ENCODE assay signal across 7 mouse cellular contexts in the genomic region with DNA sequence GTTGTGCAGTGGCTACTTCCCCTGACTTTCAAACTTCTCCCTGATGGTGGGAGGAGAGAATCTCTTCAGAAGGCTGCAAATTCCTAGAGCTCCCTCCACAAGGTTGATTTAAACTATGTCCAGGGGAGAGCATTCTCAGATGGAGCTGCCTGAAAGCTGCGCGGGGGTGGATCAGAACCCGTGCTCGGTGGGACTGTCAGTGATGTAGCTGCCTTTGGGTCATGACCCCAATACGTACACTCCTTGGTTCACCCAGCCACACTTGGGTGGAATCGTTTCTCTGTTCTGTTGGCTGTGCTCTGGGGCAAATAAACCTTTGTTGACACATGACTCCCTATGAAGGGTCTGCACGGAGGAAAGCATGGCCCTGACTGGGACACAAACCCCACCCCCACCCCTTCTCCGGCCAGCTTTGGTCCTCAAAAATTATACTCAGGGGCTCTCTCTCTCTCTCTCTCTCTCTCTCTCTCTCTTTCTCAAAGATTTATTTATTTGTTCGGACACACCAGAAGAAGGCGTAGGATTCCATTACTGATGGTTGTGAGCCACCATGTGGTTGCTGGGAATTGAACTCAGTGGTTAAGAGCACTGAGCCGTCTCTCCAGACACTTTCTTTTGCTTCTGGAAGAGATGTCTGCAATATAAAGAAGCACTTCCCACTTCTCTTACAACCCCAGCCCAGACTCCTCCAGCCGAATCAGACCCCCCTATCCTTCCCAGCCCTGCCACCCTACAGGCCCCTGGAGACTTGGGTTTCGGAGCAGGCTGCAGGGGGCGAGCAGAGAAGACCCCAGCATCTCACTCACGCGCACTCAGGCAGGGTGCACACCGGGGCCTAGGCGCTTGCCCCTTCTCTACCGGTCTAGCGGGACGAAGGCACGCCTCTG. TPM values are rescaled to one million over a fixed set of nuclear protein-coding genes. Genes with fewer than 3 reads are reported as not detected.
DNase-seq lines count a peak whose midpoint lies in the region; ATAC-seq and TF ChIP-seq lines count a peak whose summit lies in the region.

No protein-coding gene starts in this region.

- intact Hi-C loops in gastrocnemius, postnatal 36 days (cut with DNase I), result no loop called here

- H3K9ac ChIP-seq in forebrain, embryonic 11.5 days (ENCODE audit: low read length), result peak overlapping the region; percentile 81
- peak overlapping the region; percentile 72 for H3K9ac ChIP-seq in limb, embryonic 14.5 days (ENCODE audit: low read depth, low read length, severe bottlenecking)

- H3K27me3 ChIP-seq in forebrain, embryonic 11.5 days (ENCODE audit: control insufficient read depth, insufficient read depth, low read length), result no peaks in the 10 kb centered on the region
- no peaks in the 10 kb centered on the region for H3K27me3 ChIP-seq in limb, embryonic 14.5 days (ENCODE audit: control insufficient read depth, insufficient read depth, low read length)
- H3K27me3 ChIP-seq in splenic B cell, adult 2 months (ENCODE audit: control insufficient read depth, insufficient read depth, low read length, poor library complexity, severe bottlenecking), result no peaks in the 10 kb centered on the region

- WGBS in forebrain, embryonic 11.5 days, result 10% methylated on average over 22 of the region's 22 CpGs
- 7% methylated on average over 22 of the region's 22 CpGs for WGBS in limb, embryonic 14.5 days

- H3K4me3 ChIP-seq in forebrain, embryonic 11.5 days (ENCODE audit: low read depth, low read length), result peak overlapping the region; percentile 83
- peak overlapping the region; percentile 76 for H3K4me3 ChIP-seq in limb, embryonic 14.5 days (replicated peaks; ENCODE audit: low read length)

- H3K4me2 ChIP-seq in forebrain, embryonic 11.5 days (ENCODE audit: low read depth, low read length, severe bottlenecking), result peak overlapping the region; percentile 70
- H3K4me2 ChIP-seq in limb, embryonic 14.5 days (replicated peaks; ENCODE audit: low read depth, low read length, severe bottlenecking), result peak overlapping the region; percentile 67

- H3K36me3 ChIP-seq in forebrain, embryonic 11.5 days (ENCODE audit: control insufficient read depth, insufficient read depth, low read length), result peaks cover 8% of the 10 kb centered on the region; the same call in 1 of the 2 replicates
- H3K36me3 ChIP-seq in limb, embryonic 14.5 days (ENCODE audit: control insufficient read depth, insufficient read depth, low read length), result peaks cover 32% of the 10 kb centered on the region
- peaks cover 2% of the 10 kb centered on the region for H3K36me3 ChIP-seq in splenic B cell, adult 2 months (ENCODE audit: control insufficient read depth, insufficient read depth, low read length, poor library complexity, severe bottlenecking)

- peak overlapping the region; percentile 44; the same call in 1 of the 2 replicates for H3K27ac ChIP-seq in forebrain, embryonic 11.5 days (ENCODE audit: low read depth, low read length)
- peak overlapping the region; percentile 75 for H3K27ac ChIP-seq in limb, embryonic 14.5 days (replicated peaks; ENCODE audit: low read depth, low read length)

- ATAC-seq in forebrain, embryonic 11.5 days (replicated peaks; ENCODE audit: low FRiP score), result no peak
- ATAC-seq in limb, embryonic 14.5 days (ENCODE audit: low FRiP score, low read depth), result peak; percentile 33

- H3K9me3 ChIP-seq in forebrain, embryonic 11.5 days (ENCODE audit: control insufficient read depth, low read length), result no peaks in the 10 kb centered on the region
- H3K9me3 ChIP-seq in limb, embryonic 14.5 days (ENCODE audit: control insufficient read depth, low read length), result no peaks in the 10 kb centered on the region

- DNase-seq in right cerebral cortex, adult 18-20 months, result peak; percentile 20
- no peak for DNase-seq in right cerebral cortex, postnatal 14 days
- DNase-seq in forebrain, embryonic 11.5 days (ENCODE audit: low spot score), result peak; percentile 54
- DNase-seq in limb, embryonic 14.5 days (ENCODE audit: low spot score), result no peak
- DNase-seq in splenic B cell, adult 2 months (ENCODE audit: low read depth, low spot score), result peak; percentile 13
- DNase-seq in urinary bladder, adult 18-20 months (ENCODE audit: low spot score in 2 of 2), result no peak
- no peak for DNase-seq in gastrocnemius, postnatal 36 days

- H3K4me1 ChIP-seq in forebrain, embryonic 11.5 days (replicated peaks; ENCODE audit: control insufficient read depth, insufficient read depth, low read length), result peaks cover 6% of the 10 kb centered on the region
- H3K4me1 ChIP-seq in limb, embryonic 14.5 days (ENCODE audit: control insufficient read depth, insufficient read depth, low read length), result peaks cover 15% of the 10 kb centered on the region

- TF ChIP-seq POLR2A in limb, embryonic 14.5 days (IDR thresholded peaks at IDR 0.05; ENCODE audit: borderline replicate concordance, extremely low read depth, insufficient read depth, insufficient read length), result 0 out of 2 replicates have a peak, but pooled peaks have one; percentile 46

RNA-seq across cellular contexts. Expression of a gene that starts 0.8 kb away (rescaled TPM):
- polyA plus RNA-seq in forebrain, embryonic 11.5 days (2014; fragmentation: Nextera tagmentation; extraction: Ambion mirVana), result 53.6 and 54.1 TPM in 2 replicates
- polyA plus RNA-seq in limb, embryonic 14.5 days (2012; rRNA removed), result 94.4 and 98.1 TPM in 2 replicates
- 22.4 and 29.1 TPM in 2 replicates for polyA plus RNA-seq in limb, embryonic 14.5 days (2014; fragmentation: Nextera tagmentation; extraction: Ambion mirVana)
- total RNA-seq in gastrocnemius, postnatal 36 days (2021), result 1 to 10 TPM; 4.0 to 6.3 TPM

RNA-seq across cellular contexts. Expression of a gene that starts 1.0 kb away (rescaled TPM):
- polyA plus RNA-seq in forebrain, embryonic 11.5 days (2014; fragmentation: Nextera tagmentation; extraction: Ambion mirVana), result 15.4 and 17.1 TPM in 2 replicates
- 5.8 and 8.4 TPM in 2 replicates for polyA plus RNA-seq in limb, embryonic 14.5 days (2012; rRNA removed)
- 6.5 and 10.8 TPM in 2 replicates for polyA plus RNA-seq in limb, embryonic 14.5 days (2014; fragmentation: Nextera tagmentation; extraction: Ambion mirVana)
- total RNA-seq in gastrocnemius, postnatal 36 days (2021), result 1 to 10 TPM; 3.8 to 5.8 TPM

RNA-seq across cellular contexts. Expression of a gene that starts 19.6 kb away (rescaled TPM):
- polyA plus RNA-seq in forebrain, embryonic 11.5 days (2014; fragmentation: Nextera tagmentation; extraction: Ambion mirVana), result 6.5 and 8.0 TPM in 2 replicates
- polyA plus RNA-seq in limb, embryonic 14.5 days (2012; rRNA removed), result 5.7 and 7.2 TPM in 2 replicates
- polyA plus RNA-seq in limb, embryonic 14.5 days (2014; fragmentation: Nextera tagmentation; extraction: Ambion mirVana), result 5.0 and 5.2 TPM in 2 replicates
- 1 to 10 TPM; 7.1 to 7.9 TPM for total RNA-seq in gastrocnemius, postnatal 36 days (2021)

RNA-seq across cellular contexts. Expression of a gene that starts 36.7 kb away (rescaled TPM):
- polyA plus RNA-seq in forebrain, embryonic 11.5 days (2014; fragmentation: Nextera tagmentation; extraction: Ambion mirVana), result 47.5 and 49.0 TPM in 2 replicates
- 29.6 and 33.4 TPM in 2 replicates for polyA plus RNA-seq in limb, embryonic 14.5 days (2012; rRNA removed)
- polyA plus RNA-seq in limb, embryonic 14.5 days (2014; fragmentation: Nextera tagmentation; extraction: Ambion mirVana), result 29.8 and 30.2 TPM in 2 replicates
- 100 to 1,000 TPM; 406 to 426 TPM for total RNA-seq in gastrocnemius, postnatal 36 days (2021)

RNA-seq across cellular contexts. Expression of a gene that starts 58.2 kb away (rescaled TPM):
- polyA plus RNA-seq in forebrain, embryonic 11.5 days (2014; fragmentation: Nextera tagmentation; extraction: Ambion mirVana), result 7.6 and 9.7 TPM in 2 replicates
- polyA plus RNA-seq in limb, embryonic 14.5 days (2012; rRNA removed), result 2.8 and 5.1 TPM in 2 replicates
- polyA plus RNA-seq in limb, embryonic 14.5 days (2014; fragmentation: Nextera tagmentation; extraction: Ambion mirVana), result 8.9 and 9.2 TPM in 2 replicates
- total RNA-seq in gastrocnemius, postnatal 36 days (2021), result under 1 TPM; 0.74 to 0.87 TPM

Comparison
In these comparisons a context has a peak if more than half of its experiments do, and no peak if none do; other contexts are left out.
1. DNase-seq: peak in right cerebral cortex, adult 18-20 months (single experiment), forebrain, embryonic 11.5 days (single experiment) and splenic B cell, adult 2 months (single experiment); none in right cerebral cortex, postnatal 14 days (single experiment), limb, embryonic 14.5 days (single experiment), urinary bladder, adult 18-20 months (0 of 2) and gastrocnemius, postnatal 36 days (0 of 2).